Mouse (Mus musculus): ENCODE measurements around the gene Hnf4a. TPM values are rescaled to one million over a fixed set of nuclear protein-coding genes. Genes with fewer than 3 reads are reported as not detected.

Hnf4a gene
- total RNA-seq, 2 experiments from 2014 or later: not detected

GRCm38 (mm10) chr2:163586384-163587261 is 80.0 kb downstream of the Hnf4a start:
- TF ChIP-seq CTCF (IDR thresholded peaks at IDR 0.05): peak; percentile 70
- intact Hi-C loops (cut with DNase I): no loop called here
- Histone ChIP-seq H3K27ac (no peak overlapping the region), H3K4me3 (no peak overlapping the region)
- DNase-seq (ENCODE audit: extremely low spot score in 1 of 2, low spot score in 2 of 2): peak in 1 of 2 experiments; percentile 22

GRCm38 (mm10) chr2:163587506-163587905 is 80.9 kb downstream of the Hnf4a start:
- DNase-seq (ENCODE audit: extremely low spot score in 1 of 2, low spot score in 2 of 2): no peak
- TF ChIP-seq CTCF (IDR thresholded peaks at IDR 0.05): no peak
- Histone ChIP-seq H3K4me3 (no peak overlapping the region), H3K27ac (no peak overlapping the region)
- intact Hi-C loops (cut with DNase I): no loop called here

GRCm38 (mm10) chr2:163590211-163590610 is 83.6 kb downstream of the Hnf4a start:
- no peak for DNase-seq (ENCODE audit: extremely low spot score in 1 of 2, low spot score in 2 of 2)
- intact Hi-C loops (cut with DNase I): no loop called here
- H3K4me3 ChIP-seq: no peak overlapping the region
- H3K27ac ChIP-seq: no peak overlapping the region
- no peak for TF ChIP-seq CTCF (IDR thresholded peaks at IDR 0.05)

GRCm38 (mm10) chr2:163590996-163591395 is 84.4 kb downstream of the Hnf4a start:
- intact Hi-C loops (cut with DNase I): no loop called here

GRCm38 (mm10) chr2:163592084-163592483 is 85.5 kb downstream of the Hnf4a start:
- no peak overlapping the region for H3K4me3 ChIP-seq
- no peak for DNase-seq (ENCODE audit: extremely low spot score in 1 of 2, low spot score in 2 of 2)
- intact Hi-C loops (cut with DNase I): no loop called here
- TF ChIP-seq CTCF (IDR thresholded peaks at IDR 0.05): peak; percentile 53
- no peak overlapping the region for H3K27ac ChIP-seq

More at GRCm38 (mm10) chr2:163590996-163591395, 84.4 kb downstream of the Hnf4a start:
- TF ChIP-seq CTCF (IDR thresholded peaks at IDR 0.05): no peak
- no peak for DNase-seq (ENCODE audit: extremely low spot score in 1 of 2, low spot score in 2 of 2)
- H3K4me3 ChIP-seq: no peak overlapping the region
- no peak overlapping the region for H3K27ac ChIP-seq

GRCm38 (mm10) chr2:163593636-163594282 is 87.2 kb downstream of the Hnf4a start:
- DNase-seq (ENCODE audit: extremely low spot score in 1 of 2, low spot score in 2 of 2): no peak
- intact Hi-C loops (cut with DNase I): no loop called here
- TF ChIP-seq CTCF (IDR thresholded peaks at IDR 0.05): no peak
- no peak overlapping the region for H3K27ac ChIP-seq
- no peak overlapping the region for H3K4me3 ChIP-seq

GRCm38 (mm10) chr2:163595119-163595518 is 88.5 kb downstream of the Hnf4a start:
- no peak for DNase-seq (ENCODE audit: extremely low spot score in 1 of 2, low spot score in 2 of 2)
- TF ChIP-seq CTCF (IDR thresholded peaks at IDR 0.05): no peak
- Histone ChIP-seq H3K27ac (no peak overlapping the region; the same call in 1 of the 2 replicates), H3K4me3 (no peak overlapping the region)
- intact Hi-C loops (cut with DNase I): no loop called here

GRCm38 (mm10) chr2:163596057-163596872 is 89.7 kb downstream of the Hnf4a start:
- no peak for DNase-seq (ENCODE audit: extremely low spot score in 1 of 2, low spot score in 2 of 2)
- no peak overlapping the region for H3K4me3 ChIP-seq
- intact Hi-C loops (cut with DNase I): no loop called here
- H3K27ac ChIP-seq: peak overlapping the region; percentile 41; the same call in 1 of the 2 replicates
- no peak for TF ChIP-seq CTCF (IDR thresholded peaks at IDR 0.05)

GRCm38 (mm10) chr2:163596873-163597155 is 90.2 kb downstream of the Hnf4a start:
- peak overlapping the region; percentile 17; the same call in 1 of the 2 replicates for H3K27ac ChIP-seq
- H3K4me3 ChIP-seq: no peak overlapping the region
- DNase-seq (ENCODE audit: extremely low spot score in 1 of 2, low spot score in 2 of 2): no peak
- TF ChIP-seq CTCF (IDR thresholded peaks at IDR 0.05): no peak
- intact Hi-C loops (cut with DNase I): no loop called here

- no peak overlapping the region for H3K4me3 ChIP-seq
- peak; percentile 60 for TF ChIP-seq CTCF (IDR thresholded peaks at IDR 0.05)
- intact Hi-C loops (cut with DNase I): no loop called here
- DNase-seq (ENCODE audit: extremely low spot score in 1 of 2, low spot score in 2 of 2): no peak
- H3K27ac ChIP-seq: no peak overlapping the region
Measured at GRCm38 (mm10) chr2:163597661-163598060, 91.1 kb downstream of the Hnf4a start.

- Histone ChIP-seq H3K4me3 (no peak overlapping the region), H3K27ac (no peak overlapping the region)
- intact Hi-C loops (cut with DNase I): loop anchor here (1.0 kb wide), 2 partner anchors 67 to 120 kb away; no protein-coding TSS in a partner anchor
- peak in 1 of 2 experiments; percentile 75 for DNase-seq (ENCODE audit: extremely low spot score in 1 of 2, low spot score in 2 of 2)
- peak; percentile 83 for TF ChIP-seq CTCF (IDR thresholded peaks at IDR 0.05)
Measured at GRCm38 (mm10) chr2:163599226-163599625, 92.6 kb downstream of the Hnf4a start.

GRCm38 (mm10) chr2:163601066-163601465 is 94.5 kb downstream of the Hnf4a start:
- no peak for TF ChIP-seq CTCF (IDR thresholded peaks at IDR 0.05)
- intact Hi-C loops (cut with DNase I): no loop called here
- H3K4me3 ChIP-seq: no peak overlapping the region
- no peak for DNase-seq (ENCODE audit: extremely low spot score in 1 of 2, low spot score in 2 of 2)
- H3K27ac ChIP-seq: peak overlapping the region; percentile 94
